Mouse (Mus musculus): ENCODE data around the gene Serhl. TPM values are rescaled to one million over a fixed set of nuclear protein-coding genes. Genes with fewer than 3 reads are reported as not detected.
A peak's percentile ranks its signal among the peaks of the same experiment; 100 is the strongest.
"Not testable (repeated sequence)": the region's sequence is repeated elsewhere in the genome, so short reads cannot be mapped to it uniquely, and the experiment has no call there.

Serhl gene
- 56.3 and 61.7 TPM in 2 replicates for polyA plus RNA-seq (2015; fragmentation: Nextera tagmentation; extraction: Ambion mirVana)

DNA sequence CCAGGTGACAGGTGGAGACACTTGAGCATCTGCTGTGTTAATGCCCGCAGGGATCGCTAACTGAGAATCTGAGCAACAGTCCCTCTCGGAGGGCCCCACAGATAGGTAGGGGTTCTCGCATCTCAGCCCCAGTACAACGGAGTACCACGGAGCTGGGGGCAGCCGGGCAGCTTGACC, at the start of gene Serhl:
TSS of gene Serhl (plus strand) at position 78 of the 177 bp plus-strand sequence.
- H3K9me3 ChIP-seq, result no peaks in the 10 kb centered on the region
- WGBS, result 28% methylated on average over 7 of the region's 7 CpGs
- no peak within 1 kb of the TSS for H3K4me3 ChIP-seq (replicated peaks)
- H3K9ac ChIP-seq, result no peak within 1 kb of the TSS
- H3K36me3 ChIP-seq, result no peaks in the 10 kb centered on the region
- peaks cover 4% of the 10 kb centered on the region for H3K4me1 ChIP-seq (replicated peaks)
- H3K27me3 ChIP-seq (replicated peaks), result no peaks in the 10 kb centered on the region; the same call in 1 of the 2 replicates
- H3K4me2 ChIP-seq (replicated peaks), result peak within 1 kb of the TSS; percentile 4
- ATAC-seq, result no peak
- H3K27ac ChIP-seq, result no peak within 1 kb of the TSS

DNA sequence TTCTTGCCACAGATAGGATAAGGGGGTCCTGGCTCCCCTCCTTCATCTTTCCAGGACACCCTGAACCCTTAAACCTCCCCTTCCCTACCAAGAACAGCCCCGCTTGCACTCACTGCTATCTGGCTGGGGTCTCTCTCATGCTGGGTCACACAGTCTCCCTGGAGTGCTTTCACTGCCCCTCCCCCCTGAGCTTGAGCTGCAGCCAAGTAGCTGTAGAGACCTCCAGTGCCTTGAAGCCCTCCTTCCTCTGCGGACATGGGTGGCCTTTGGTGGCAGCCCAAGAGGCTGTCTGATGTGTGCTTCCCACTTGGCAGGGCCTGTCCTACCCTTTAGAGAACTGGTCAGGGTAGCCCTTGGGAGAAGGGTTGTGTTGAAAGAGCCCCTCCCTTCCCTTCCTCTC, 49.1 kb upstream of the Serhl start:
- Histone ChIP-seq H3K27ac (no peak overlapping the region), H3K27me3 (replicated peaks) (no peaks in the 10 kb centered on the region), H3K4me3 (replicated peaks) (no peak overlapping the region), H3K36me3 (no peaks in the 10 kb centered on the region), H3K9me3 (no peaks in the 10 kb centered on the region), H3K4me1 (replicated peaks) (peaks cover 52% of the 10 kb centered on the region), H3K9ac (no peak overlapping the region), H3K4me2 (replicated peaks) (no peak overlapping the region)
- ATAC-seq, result no peak
- WGBS, result 51% methylated on average over 2 of the region's 2 CpGs

DNA sequence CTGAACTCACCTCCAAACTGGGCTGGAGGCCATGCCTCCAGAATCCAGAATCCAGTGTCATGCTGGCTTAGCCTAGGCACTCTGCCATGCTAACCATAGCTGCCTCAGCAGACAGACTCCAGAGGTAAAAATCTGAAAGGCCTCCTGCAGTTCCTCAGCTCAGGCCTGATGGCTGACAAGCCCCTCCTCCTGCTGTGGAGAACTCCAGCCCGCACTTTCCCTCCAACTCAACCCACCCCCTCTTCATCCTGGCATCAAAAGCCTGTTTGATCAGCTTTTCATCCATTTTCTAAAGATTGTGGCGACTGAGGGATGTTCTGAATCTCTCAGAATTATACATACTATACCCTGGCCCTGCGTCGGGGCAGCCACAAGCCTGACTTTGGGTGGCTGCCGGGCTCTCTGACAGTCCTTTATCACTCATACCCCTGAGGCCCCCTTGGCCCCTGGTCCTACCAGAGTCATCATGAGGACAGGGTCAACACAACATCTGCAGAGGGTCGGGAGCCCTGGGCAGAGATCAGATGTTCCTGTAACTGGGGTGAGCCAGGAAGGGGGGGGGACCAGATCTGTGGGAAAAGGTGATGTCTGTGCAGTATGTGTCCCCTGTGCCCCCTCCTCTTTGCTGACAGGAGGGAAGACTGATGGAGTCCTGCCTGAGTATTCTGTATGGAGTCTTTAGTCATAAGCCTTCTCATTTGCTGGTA, 46.5 kb upstream of the Serhl start:
- Histone ChIP-seq H3K9ac (no peak overlapping the region), H3K4me2 (replicated peaks) (peak overlapping the region; percentile 6; the same call in 1 of the 2 replicates), H3K36me3 (no peaks in the 10 kb centered on the region), H3K4me1 (replicated peaks) (peaks cover 40% of the 10 kb centered on the region), H3K27me3 (replicated peaks) (no peaks in the 10 kb centered on the region), H3K4me3 (replicated peaks) (no peak overlapping the region), H3K9me3 (no peaks in the 10 kb centered on the region), H3K27ac (no peak overlapping the region)
- WGBS, result 12% methylated on average over 6 of the region's 6 CpGs
- peak; percentile 21; the same call in 1 of the 2 replicates for ATAC-seq

DNA sequence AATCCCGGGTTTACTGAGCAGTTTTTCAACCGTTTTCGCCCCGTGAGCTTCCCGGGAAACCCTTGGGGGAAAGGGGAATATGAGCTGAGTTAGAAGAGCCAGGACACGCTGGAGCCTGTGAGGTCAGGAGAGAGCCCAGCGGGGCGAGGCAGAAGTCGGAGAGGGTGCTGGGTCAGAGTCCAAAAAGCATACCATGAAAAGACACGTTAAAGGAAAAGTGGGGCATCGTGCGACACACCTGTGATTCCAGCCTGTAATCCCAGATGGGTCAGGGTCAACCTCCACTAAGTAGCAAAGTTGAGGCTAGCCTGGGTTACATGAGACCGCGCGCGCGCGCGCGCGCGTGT, 46.0 kb upstream of the Serhl start:
- 61% methylated on average over 22 of the region's 22 CpGs for WGBS
- no peak overlapping the region for H3K4me3 ChIP-seq (replicated peaks)
- ATAC-seq, result peak; percentile 58; the same call in 1 of the 2 replicates
- H3K27ac ChIP-seq, result no peak overlapping the region
- 0 out of 2 replicates have a peak overlapping the region, but pooled peaks have one; percentile 6 for H3K4me2 ChIP-seq (replicated peaks)
- H3K36me3 ChIP-seq, result no peaks in the 10 kb centered on the region
- H3K9me3 ChIP-seq, result no peaks in the 10 kb centered on the region
- no peaks in the 10 kb centered on the region for H3K27me3 ChIP-seq (replicated peaks)
- H3K9ac ChIP-seq, result no peak overlapping the region
- peaks cover 36% of the 10 kb centered on the region for H3K4me1 ChIP-seq (replicated peaks)

DNA sequence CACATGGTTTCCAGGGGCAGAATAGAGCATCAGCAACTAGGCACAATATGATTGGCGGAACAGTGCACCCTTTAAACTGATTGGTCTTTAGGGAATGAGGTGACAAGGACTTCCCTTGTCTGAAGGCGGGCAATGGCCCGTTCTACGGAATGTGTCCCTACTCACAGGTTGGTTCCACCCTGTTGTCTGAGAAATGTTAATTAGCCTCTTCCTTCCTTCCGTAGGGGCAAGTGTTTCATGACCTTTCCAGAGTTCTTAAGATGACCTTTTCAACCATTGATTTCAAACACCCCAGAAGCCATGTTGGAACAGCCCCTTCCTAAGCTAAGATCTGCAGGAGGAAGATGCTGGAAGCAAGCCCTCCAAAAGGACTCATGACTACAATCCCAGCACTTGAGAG, 43.7 kb upstream of the Serhl start:
- H3K4me3 ChIP-seq (replicated peaks); H3K27me3 ChIP-seq (replicated peaks); ATAC-seq; H3K4me2 ChIP-seq (replicated peaks); H3K9me3 ChIP-seq; H3K9ac ChIP-seq; H3K27ac ChIP-seq; H3K36me3 ChIP-seq: not testable (repeated sequence)
- 82% methylated on average over 5 of the region's 5 CpGs for WGBS
- H3K4me1 ChIP-seq (replicated peaks), result peaks cover 16% of the 10 kb centered on the region

DNA sequence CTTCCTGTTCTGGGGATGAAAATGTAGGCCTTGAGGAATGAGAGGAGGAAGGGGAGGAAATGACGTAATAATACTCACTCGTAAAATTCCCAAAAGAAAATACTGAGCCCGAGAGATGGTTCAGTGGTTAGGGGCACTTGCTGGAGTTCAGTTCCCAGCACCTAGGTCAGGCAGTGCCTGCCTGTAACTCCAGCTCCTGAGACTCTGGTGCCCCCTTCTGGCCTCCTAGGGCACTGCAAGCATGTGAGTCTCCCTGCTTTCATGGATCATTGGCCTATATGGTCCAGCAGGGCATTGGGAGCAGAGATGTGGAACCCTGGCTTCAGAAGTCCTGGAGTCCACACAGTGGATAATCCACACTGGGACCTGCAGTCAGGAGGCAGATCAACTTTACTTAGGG, 43.0 kb upstream of the Serhl start:
- H3K27ac ChIP-seq, result no peak overlapping the region
- no peaks in the 10 kb centered on the region for H3K36me3 ChIP-seq
- no peaks in the 10 kb centered on the region for H3K9me3 ChIP-seq
- no peaks in the 10 kb centered on the region for H3K27me3 ChIP-seq (replicated peaks)
- 87% methylated on average over 3 of the region's 3 CpGs for WGBS
- no peak overlapping the region for H3K9ac ChIP-seq
- H3K4me3 ChIP-seq (replicated peaks), result no peak overlapping the region
- no peak overlapping the region for H3K4me2 ChIP-seq (replicated peaks)
- H3K4me1 ChIP-seq (replicated peaks), result peaks cover 16% of the 10 kb centered on the region
- no peak for ATAC-seq

DNA sequence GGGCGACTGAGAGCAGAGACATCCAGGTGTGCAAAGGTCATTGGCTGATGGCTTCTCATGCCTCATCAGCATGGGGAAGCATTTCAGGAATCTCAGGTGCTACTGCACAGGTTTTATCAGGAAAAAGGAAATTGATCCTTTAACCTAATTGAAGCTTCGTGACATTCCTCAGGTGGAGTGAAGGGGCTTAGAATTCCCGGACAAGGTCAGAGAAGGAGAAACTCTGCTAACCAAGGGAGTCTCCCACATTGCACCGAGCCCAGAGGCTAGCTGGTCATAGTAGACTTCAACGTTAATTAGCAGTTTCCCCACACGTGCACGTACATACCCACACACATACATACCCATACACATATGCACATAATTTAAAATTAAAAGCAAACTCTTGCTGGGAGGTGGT, 42.6 kb upstream of the Serhl start:
- peaks cover 16% of the 10 kb centered on the region for H3K4me1 ChIP-seq (replicated peaks)
- ATAC-seq, result no peak
- no peaks in the 10 kb centered on the region for H3K9me3 ChIP-seq
- no peak overlapping the region for H3K27ac ChIP-seq
- 73% methylated on average over 7 of the region's 7 CpGs for WGBS
- no peaks in the 10 kb centered on the region for H3K36me3 ChIP-seq
- no peak overlapping the region for H3K4me3 ChIP-seq (replicated peaks)
- H3K27me3 ChIP-seq (replicated peaks), result no peaks in the 10 kb centered on the region
- no peak overlapping the region for H3K9ac ChIP-seq
- no peak overlapping the region for H3K4me2 ChIP-seq (replicated peaks)

DNA sequence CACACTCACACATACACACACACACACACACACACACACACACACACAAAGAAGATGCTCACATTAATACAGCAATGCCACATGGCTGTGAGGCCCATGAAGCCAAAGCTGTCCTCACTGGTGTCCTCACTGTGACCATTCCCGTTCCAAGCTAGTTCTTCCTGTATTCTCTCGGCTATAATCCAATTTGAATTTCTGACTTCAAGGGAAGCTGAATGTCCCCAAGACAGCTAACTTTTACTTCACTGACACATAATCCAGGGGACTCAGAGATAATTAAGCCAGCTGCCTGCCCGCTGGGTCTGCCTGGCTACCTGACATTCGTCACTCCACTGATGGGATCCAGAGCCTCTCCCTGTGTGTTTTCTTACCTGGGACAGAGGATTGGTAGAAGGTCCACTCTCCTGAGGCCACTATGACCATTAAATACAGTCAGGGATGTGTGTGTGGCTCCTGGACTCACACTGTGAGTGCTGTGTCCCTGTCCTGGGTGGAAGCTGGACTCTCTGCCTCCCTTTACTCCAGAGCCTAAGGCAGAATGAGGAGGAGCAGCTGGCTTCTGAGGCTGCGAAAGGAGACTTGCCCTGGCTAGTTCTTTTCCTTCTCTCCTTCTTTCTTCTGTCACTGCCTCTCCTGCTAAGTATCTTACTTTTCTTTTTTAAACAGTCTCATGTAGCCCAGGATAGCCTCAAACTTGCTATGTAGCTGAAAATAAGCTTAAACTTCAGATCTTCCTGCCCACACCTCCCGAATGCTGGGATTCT, 36.8 kb upstream of the Serhl start:
- no peaks in the 10 kb centered on the region for H3K9me3 ChIP-seq
- no peak overlapping the region for H3K9ac ChIP-seq
- 68% methylated on average over 6 of the region's 6 CpGs for WGBS
- H3K4me1 ChIP-seq (replicated peaks), result peaks cover 7% of the 10 kb centered on the region
- H3K36me3 ChIP-seq, result no peaks in the 10 kb centered on the region
- H3K4me2 ChIP-seq (replicated peaks), result no peak overlapping the region
- H3K4me3 ChIP-seq (replicated peaks), result no peak overlapping the region
- ATAC-seq, result no peak
- H3K27ac ChIP-seq, result no peak overlapping the region
- H3K27me3 ChIP-seq (replicated peaks), result no peaks in the 10 kb centered on the region

DNA sequence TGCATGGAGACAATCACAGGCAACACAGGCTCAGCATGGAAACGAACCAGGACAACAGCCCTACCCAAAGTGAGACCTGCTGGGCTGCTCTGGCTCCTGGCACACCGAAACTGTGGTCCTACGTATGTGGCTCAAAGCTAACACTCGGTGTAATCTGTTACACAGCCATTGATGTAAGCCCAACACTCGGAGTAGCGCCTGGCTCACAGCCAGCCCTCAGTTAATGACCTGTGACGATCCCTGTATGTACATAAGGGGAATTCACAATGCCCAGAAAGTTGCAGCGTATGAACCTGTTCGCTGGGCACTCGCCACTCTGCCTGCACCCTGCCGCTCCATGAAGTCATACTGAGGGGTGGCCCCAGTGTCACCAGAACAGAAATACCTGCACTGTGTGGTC, 36.0 kb upstream of the Serhl start:
- H3K4me3 ChIP-seq (replicated peaks), result no peak overlapping the region
- peaks cover 7% of the 10 kb centered on the region for H3K4me1 ChIP-seq (replicated peaks)
- no peak overlapping the region for H3K4me2 ChIP-seq (replicated peaks)
- H3K27ac ChIP-seq, result no peak overlapping the region
- ATAC-seq, result 0 out of 2 replicates have a peak, but pooled peaks have one; percentile 28
- no peaks in the 10 kb centered on the region for H3K27me3 ChIP-seq (replicated peaks)
- H3K9ac ChIP-seq, result no peak overlapping the region
- 45% methylated on average over 11 of the region's 11 CpGs for WGBS
- no peaks in the 10 kb centered on the region for H3K9me3 ChIP-seq
- H3K36me3 ChIP-seq, result no peaks in the 10 kb centered on the region

DNA sequence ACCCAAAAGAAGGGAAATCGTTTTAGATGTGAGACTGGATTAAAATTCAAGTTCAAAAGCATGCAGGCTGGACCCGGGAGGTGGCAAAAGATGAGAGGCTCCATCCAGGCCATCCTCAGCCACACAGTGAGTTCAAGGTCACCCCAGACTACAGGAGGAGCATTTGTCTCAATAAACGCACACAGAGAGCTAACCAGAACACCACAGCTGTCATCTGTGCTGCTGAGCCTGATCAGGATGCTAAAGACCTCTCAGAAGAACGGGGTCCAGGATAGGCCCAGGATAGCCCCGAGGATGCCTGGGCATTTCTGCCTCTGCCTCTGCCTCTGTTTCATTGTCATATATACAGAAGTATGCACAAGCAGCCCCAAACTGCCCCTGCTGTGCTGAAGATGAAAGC, 33.7 kb upstream of the Serhl start:
- peaks cover 7% of the 10 kb centered on the region for H3K4me1 ChIP-seq (replicated peaks)
- no peaks in the 10 kb centered on the region for H3K9me3 ChIP-seq
- no peak overlapping the region for H3K27ac ChIP-seq
- ATAC-seq, result no peak
- H3K27me3 ChIP-seq (replicated peaks), result no peaks in the 10 kb centered on the region
- WGBS, result 51% methylated on average over 5 of the region's 5 CpGs
- no peak overlapping the region for H3K9ac ChIP-seq
- no peak overlapping the region for H3K4me3 ChIP-seq (replicated peaks)
- H3K36me3 ChIP-seq, result no peaks in the 10 kb centered on the region
- no peak overlapping the region for H3K4me2 ChIP-seq (replicated peaks)

DNA sequence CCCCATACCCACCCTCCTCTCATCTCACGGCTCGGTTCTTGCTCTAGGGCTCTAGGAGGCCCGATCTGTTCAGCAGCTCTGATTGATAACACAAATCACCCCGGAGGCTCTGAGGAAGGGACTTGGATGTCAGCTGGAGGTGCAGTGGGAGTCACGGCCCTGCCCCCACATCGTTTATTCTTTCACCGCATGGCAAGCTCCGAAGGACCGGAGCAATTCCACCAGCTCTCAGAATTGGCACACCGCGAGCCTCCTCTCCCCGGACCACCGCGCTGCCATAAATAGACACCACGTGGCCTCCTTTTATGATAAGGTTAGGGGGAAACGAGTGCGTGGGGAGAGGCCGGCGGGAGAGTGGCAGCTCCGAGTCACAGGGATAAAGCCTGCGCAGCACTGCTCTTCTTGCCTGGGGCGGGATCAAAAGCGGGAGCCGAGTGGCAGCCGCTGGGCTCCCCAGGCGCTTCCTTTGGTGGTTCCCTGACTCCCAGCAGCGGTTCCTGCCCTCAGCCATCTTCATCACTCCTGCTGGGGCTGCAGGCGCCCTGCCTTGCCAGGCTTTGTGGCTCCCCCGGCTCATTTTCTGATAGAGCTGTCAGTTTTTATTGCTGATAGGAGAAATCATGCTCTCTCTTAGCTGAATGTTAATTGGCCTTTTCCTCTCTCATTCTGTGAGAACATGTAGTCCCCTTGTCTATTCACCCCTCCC, 32.8 kb upstream of the Serhl start:
- Histone ChIP-seq H3K4me3 (replicated peaks) (peak overlapping the region; percentile 34), H3K9me3 (no peaks in the 10 kb centered on the region), H3K36me3 (no peaks in the 10 kb centered on the region), H3K27me3 (replicated peaks) (no peaks in the 10 kb centered on the region), H3K4me1 (replicated peaks) (peaks cover 7% of the 10 kb centered on the region), H3K27ac (no peak overlapping the region), H3K4me2 (replicated peaks) (peak overlapping the region; percentile 93), H3K9ac (peak overlapping the region; percentile 45; the same call in 1 of the 2 replicates)
- WGBS, result under 1% methylated on average over 29 of the region's 29 CpGs
- peak; percentile 63 for ATAC-seq

DNA sequence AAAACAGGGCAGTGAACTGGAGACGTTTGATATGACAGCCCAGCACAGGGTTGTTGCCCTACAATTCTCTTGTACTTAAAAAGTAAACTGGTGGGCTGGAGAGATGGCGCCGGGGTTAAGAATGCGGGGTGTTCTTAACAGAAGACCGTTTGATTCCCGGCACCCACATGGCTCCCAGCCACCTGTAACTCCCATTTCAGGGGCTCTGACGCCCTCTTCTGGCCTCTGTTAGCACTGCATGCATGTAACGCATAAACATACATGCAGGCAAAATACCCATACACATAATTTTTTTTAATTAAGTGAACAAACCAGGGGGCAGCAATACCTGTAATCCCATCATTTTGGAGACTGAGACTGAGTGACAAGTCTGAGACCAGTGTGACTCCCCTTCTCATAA, 31.8 kb upstream of the Serhl start:
- no peak for ATAC-seq
- Histone ChIP-seq H3K9ac (no peak overlapping the region), H3K36me3 (no peaks in the 10 kb centered on the region), H3K4me2 (replicated peaks) (no peak overlapping the region), H3K27me3 (replicated peaks) (no peaks in the 10 kb centered on the region), H3K4me3 (replicated peaks) (no peak overlapping the region), H3K27ac (no peak overlapping the region), H3K9me3 (no peaks in the 10 kb centered on the region), H3K4me1 (replicated peaks) (peaks cover 7% of the 10 kb centered on the region)
- WGBS, result 67% methylated on average over 8 of the region's 8 CpGs
